Mouse (Mus musculus) liver, postnatal 0 days (tissue): Measurements from ENCODE around the gene Zkscan16. TPM values are rescaled to one million over a fixed set of nuclear protein-coding genes. Genes with fewer than 3 reads are reported as not detected.

Experiments
- ATAC-seq: fragments of 200-750 bp; cut with Nextera tagmentation; 2 replicates; pipeline ENCODE4 v1.8.0; 2017; ENCODE audit warnings: mild to moderate bottlenecking, moderate library complexity
- DNase-seq: peaks from one replicate; pipeline ENCODE4 v3.0.0-alpha.2; 2016
- H3K27ac ChIP-seq: fragments of 300-500 bp; sonication (generic); 2 replicates; pipeline ENCODE4 v1.5.1; 2014; ENCODE audit warnings: antibody characterized with exemption, moderate library complexity, mild to moderate bottlenecking, low read depth
- H3K27me3 ChIP-seq: fragments of 300-500 bp; sonication (generic); 2 replicates; pipeline ENCODE4 v1.6.1; 2014; ENCODE audit warnings: low read length, control low read depth, mixed read lengths; ENCODE audit not compliant: insufficient read depth
- H3K36me3 ChIP-seq: fragments of 300-500 bp; sonication (generic); replicated peaks from 2 replicates; pipeline ENCODE4 v1.6.1; 2014; ENCODE audit warnings: mild to moderate bottlenecking, control low read depth, low read length, moderate library complexity, mixed read lengths; ENCODE audit not compliant: insufficient read depth
- H3K4me1 ChIP-seq: fragments of 300-500 bp; sonication (generic); 2 replicates; pipeline ENCODE4 v1.6.1; 2014; ENCODE audit warnings: antibody characterized with exemption, mild to moderate bottlenecking, control low read depth; ENCODE audit not compliant: insufficient read depth
- H3K4me2 ChIP-seq: fragments of 300-500 bp; sonication (generic); 2 replicates; pipeline ENCODE4 v1.6.1; 2014; ENCODE audit warnings: low read depth, mild to moderate bottlenecking, low read length, moderate library complexity, mixed read lengths
- H3K4me3 ChIP-seq: fragments of 300-500 bp; sonication (generic); 2 replicates; pipeline ENCODE4 v1.5.1; 2014; ENCODE audit warnings: low read depth, low read length
- H3K9ac ChIP-seq: fragments of 300-500 bp; sonication (generic); replicated peaks from 2 replicates; pipeline ENCODE4 v1.6.1; 2014; ENCODE audit warnings: mild to moderate bottlenecking, moderate library complexity
- H3K9me3 ChIP-seq: fragments of 300-500 bp; sonication (generic); 2 replicates; pipeline ENCODE4 v1.6.1; 2016; ENCODE audit warnings: mild to moderate bottlenecking, control low read depth, low read length, mixed read lengths
- CTCF ChIP-seq: sonication (generic); IDR thresholded peaks from 2 replicates; pipeline ENCODE4 v1.5.1; 2016; ENCODE audit warnings: antibody characterized with exemption, low read depth
- EP300 ChIP-seq: IDR thresholded peaks from 2 replicates; pipeline ENCODE4 v1.6.1; 2016; ENCODE audit warnings: antibody characterized with exemption, low read depth, mild to moderate bottlenecking
- WGBS: fragments of 180-500 bp; shearing (Covaris S2); extraction: QIAGEN DNeasy Blood & Tissue Kit; methylation state at CpG from one replicate; pipeline ENCODE4 v1.1.7; 2014; ENCODE audit not compliant: insufficient replicate concordance; 5-methylcytosine and 5-hydroxymethylcytosine counted together
- polyA plus RNA-seq: library from polyadenylated mRNA; unstranded; fragments of >200 nt; fragmentation: Nextera tagmentation; extraction: Ambion mirVana; gene quantifications from 2 replicates; pipeline ENCODE4 v1.2.1, GENCODE M21; 2015

Gene Zkscan16
- polyA plus RNA-seq, 1 experiment from 2014 or later: 0.06 TPM

DNA sequence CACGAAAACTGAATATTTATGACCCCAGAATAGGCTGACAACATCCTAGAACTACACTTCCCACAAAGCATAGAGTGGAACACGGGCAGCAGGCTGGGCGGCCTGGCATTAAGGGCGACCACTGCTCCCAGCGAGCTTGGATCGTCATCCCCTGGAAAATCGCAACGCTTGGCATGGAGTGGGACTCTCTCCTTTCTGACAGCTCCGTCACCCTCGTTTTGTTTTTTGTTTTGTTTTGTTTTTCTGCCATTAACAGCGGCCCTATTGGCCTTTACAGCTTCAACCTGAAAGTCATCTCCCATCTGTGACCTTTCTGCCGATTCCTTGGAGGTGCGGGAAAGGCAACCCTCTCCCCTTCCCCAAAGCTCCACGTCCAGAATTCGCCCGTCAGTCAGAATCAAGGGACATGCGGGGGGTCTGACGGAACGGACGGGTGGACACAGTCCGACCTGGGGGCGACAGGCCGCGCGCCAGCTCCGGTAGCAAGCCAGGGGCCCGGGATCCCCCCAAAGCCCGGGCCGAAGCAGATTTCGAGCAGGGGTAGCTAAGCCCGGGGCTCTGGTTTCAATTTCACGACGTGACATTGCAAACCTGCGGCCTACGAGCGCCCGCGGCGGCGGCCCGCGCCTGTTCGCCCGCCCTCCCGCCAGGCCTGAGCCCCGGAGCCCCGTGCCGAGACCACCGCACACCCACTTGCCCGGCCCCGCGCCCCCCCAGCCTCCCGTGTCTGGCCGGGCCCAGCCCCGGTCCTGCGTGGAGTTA is 32.2 kb upstream of the Zkscan16 start:
- peak; percentile 58 for ATAC-seq
- H3K27me3 ChIP-seq: no peaks in the 10 kb centered on the region
- H3K4me2 ChIP-seq: peak overlapping the region; percentile 88
- H3K27ac ChIP-seq: peak overlapping the region; percentile 98
- no peaks in the 10 kb centered on the region for H3K36me3 ChIP-seq
- H3K9ac ChIP-seq: peak overlapping the region; percentile 89
- H3K4me1 ChIP-seq: peaks cover 18% of the 10 kb centered on the region
- DNase-seq: peak; percentile 70
- TF ChIP-seq CTCF (no peak), EP300 (no peak)
- H3K9me3 ChIP-seq: no peaks in the 10 kb centered on the region
- WGBS: 3% methylated on average over 54 of the region's 56 CpGs
- peak overlapping the region; percentile 83 for H3K4me3 ChIP-seq

DNA sequence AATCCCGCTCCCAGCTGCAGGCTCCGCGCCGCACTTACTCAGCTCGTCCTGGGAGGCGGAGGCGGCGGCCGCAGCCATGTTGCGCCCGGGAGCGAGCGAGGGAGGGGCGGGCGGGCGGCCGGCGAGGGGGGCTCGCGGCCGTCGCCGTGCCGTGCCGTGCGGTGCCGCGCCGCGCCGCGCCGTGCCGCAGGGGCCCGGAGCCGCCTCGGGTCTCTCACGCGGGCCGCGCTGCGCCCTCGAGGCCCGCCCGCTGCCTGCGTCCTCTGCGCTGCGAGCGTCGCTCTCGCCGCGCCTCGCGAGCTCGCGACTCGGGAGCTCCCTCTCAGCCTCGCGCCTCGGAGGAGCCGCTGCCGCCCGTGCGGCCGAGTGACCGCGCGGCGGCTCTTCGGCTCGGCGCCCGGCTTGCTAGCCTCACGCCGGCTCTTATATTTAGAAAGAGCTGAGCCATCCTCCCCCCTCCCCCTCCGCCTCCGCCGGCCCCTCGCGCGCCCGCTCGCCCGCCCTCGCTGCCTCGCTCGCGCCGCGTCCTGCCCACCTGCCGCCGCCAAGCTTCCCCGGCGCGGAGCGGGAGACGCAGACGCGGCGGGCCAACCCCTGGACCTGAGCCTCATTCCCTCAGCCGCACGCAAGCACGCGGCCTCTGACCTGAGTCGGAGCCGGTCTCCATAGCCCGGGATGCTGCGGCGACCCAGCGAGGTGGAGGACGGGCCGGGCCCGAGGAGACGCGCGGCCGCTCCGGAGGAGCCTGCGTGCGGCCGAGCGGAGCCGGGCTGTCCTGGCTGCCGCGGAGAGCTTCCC is 31.4 kb upstream of the Zkscan16 start:
- H3K36me3 ChIP-seq: no peaks in the 10 kb centered on the region
- no peaks in the 10 kb centered on the region for H3K27me3 ChIP-seq
- peak overlapping the region; percentile 98 for H3K27ac ChIP-seq
- TF ChIP-seq EP300 (no peak), CTCF (no peak)
- ATAC-seq: peak; percentile 72
- peak overlapping the region; percentile 83 for H3K4me3 ChIP-seq
- 4% methylated on average over 81 of the region's 126 CpGs for WGBS
- H3K9ac ChIP-seq: peak overlapping the region; percentile 89
- H3K9me3 ChIP-seq: no peaks in the 10 kb centered on the region
- peaks cover 18% of the 10 kb centered on the region for H3K4me1 ChIP-seq
- peak overlapping the region; percentile 88 for H3K4me2 ChIP-seq
- peak; percentile 78 for DNase-seq

DNA sequence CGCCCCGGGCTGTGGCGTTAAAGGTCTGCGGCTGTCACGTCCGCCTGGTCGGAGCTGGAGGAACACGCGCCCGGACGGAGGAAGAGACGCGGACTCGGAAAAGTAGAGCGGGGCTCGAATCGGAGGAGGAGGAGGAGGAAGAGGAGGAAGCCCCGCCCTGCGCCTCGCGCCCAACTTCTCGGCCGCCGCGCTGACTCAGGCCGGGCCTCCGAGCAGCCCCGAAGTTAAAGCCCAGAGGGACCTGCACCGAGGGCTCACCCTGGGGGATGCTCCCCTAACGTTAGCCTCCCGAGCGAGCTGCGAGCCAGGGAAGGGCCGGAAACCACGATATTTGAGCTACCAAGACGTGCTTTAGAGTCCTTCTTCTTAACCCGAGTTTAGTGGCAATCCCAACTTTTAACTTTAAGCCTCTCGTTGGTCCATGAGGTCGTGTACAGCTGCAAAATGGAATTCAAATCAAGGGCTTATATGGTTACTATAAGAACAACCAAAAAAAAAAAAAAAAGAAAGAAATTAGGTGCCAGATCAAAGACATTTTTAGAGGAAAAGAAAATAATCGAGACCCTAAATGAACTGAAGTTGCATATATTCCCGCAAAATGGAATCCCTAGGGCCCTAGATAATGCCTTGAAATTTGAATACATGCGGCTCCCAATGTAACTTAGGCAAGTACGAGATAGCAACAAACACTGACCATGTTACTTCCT is 30.6 kb upstream of the Zkscan16 start, which contains the start of gene Ecpas:
Ecpas (minus strand) TSS at position 121 of the 707 bp plus-strand sequence.
- peak; percentile 59 for ATAC-seq
- WGBS: 3% methylated on average over 43 of the region's 43 CpGs

DNA sequence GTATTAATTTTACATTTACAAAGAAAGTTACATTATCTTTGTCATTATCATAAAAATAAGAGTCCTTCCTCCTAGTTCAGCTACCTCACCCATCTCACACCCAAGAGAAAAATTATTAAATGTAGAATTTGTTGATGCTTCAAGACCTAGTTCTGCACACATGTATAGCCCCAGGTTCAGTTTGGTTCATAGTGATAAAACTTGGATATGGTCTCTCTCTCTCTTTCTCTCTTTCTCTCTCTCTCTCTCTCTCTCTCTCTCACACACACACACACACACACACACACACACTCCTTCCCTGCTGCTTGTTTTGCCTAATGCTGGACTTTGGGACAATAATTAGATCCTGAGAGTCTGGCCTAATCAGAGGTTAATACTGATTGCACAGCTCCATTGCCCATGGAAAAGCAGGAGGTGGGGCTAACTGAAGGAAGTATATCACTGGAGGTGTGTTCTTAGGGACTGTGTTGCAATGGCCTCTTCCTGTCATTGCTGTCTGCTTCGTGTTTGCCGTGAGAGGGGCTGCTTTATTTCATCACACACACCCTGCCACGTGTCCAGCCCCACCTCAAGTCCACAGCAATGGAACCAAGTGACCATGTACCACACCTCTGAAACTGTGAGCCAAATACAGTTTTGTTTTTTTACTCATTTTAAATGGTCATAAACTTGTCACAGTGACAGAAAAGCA is 29.9 kb upstream of the Zkscan16 start:
- 15% methylated on average over 3 of the region's 3 CpGs for WGBS
- H3K4me1 ChIP-seq: peaks cover 18% of the 10 kb centered on the region
- H3K27ac ChIP-seq: no peak overlapping the region; the same call in 1 of the 2 replicates
- H3K4me2 ChIP-seq: peak overlapping the region; percentile 88
- ATAC-seq: peak; percentile 55
- H3K9ac ChIP-seq: no peak overlapping the region; the same call in 1 of the 2 replicates
- H3K4me3 ChIP-seq: peak overlapping the region; percentile 83; the same call in 1 of the 2 replicates
- peak; percentile 39 for DNase-seq
- no peaks in the 10 kb centered on the region for H3K27me3 ChIP-seq
- no peak for TF ChIP-seq EP300
- no peak for TF ChIP-seq CTCF
- no peaks in the 10 kb centered on the region for H3K9me3 ChIP-seq
- no peaks in the 10 kb centered on the region for H3K36me3 ChIP-seq

More for the DNA sequence above, 30.6 kb upstream of the Zkscan16 start, which contains the start of gene Ecpas:
- peak within 1 kb of the TSS; percentile 98 for H3K27ac ChIP-seq
- TF ChIP-seq CTCF: no peak
- no peak for TF ChIP-seq EP300
- peaks cover 18% of the 10 kb centered on the region for H3K4me1 ChIP-seq
- peak within 1 kb of the TSS; percentile 88 for H3K4me2 ChIP-seq
- peak within 1 kb of the TSS; percentile 83 for H3K4me3 ChIP-seq
- peak within 1 kb of the TSS; percentile 89 for H3K9ac ChIP-seq
- H3K36me3 ChIP-seq: no peaks in the 10 kb centered on the region
- DNase-seq: peak; percentile 87
- H3K9me3 ChIP-seq: no peaks in the 10 kb centered on the region
- H3K27me3 ChIP-seq: no peaks in the 10 kb centered on the region

DNA sequence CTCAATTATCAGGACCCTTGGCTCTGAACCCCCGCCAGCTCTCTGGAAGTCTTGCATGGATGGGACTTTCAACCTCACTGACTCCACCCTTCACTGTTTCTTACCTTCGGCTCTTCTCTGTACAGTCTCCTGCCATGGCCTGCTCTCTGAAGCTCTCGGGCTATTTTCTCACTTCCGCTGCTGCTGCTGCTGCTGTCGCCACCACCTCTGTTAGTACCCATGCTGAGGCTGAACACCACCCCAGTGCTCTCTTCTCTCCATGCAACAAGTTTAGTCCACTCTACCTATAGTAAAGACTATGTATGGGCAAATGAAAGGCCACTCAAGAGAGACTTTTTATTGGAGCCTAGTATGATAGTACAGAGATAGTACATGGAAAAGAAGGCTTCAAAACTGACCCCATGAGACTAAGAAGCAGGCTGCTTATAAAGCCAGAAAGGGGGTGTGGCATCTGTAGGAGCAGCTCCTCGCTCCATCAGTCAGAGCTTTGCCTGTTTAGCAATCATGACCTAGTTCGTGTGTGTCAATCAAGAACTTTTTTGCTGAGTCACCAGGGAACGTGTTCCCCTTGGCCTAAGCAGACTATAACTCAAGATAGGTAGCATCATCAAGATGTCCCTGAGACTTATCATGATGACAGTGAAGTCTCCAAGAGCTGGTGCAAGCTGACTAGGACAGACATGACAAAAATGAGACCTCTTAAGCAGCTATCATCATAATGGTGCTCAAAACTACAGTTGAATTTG is 28.2 kb upstream of the Zkscan16 start:
- no peak overlapping the region for H3K4me2 ChIP-seq
- H3K4me3 ChIP-seq: no peak overlapping the region
- no peaks in the 10 kb centered on the region for H3K9me3 ChIP-seq
- H3K27me3 ChIP-seq: no peaks in the 10 kb centered on the region
- 64% methylated on average over 8 of the region's 8 CpGs for WGBS
- H3K36me3 ChIP-seq: no peaks in the 10 kb centered on the region
- peaks cover 10% of the 10 kb centered on the region for H3K4me1 ChIP-seq
- no peak overlapping the region for H3K9ac ChIP-seq
- DNase-seq (no peak), ATAC-seq (no peak)
- H3K27ac ChIP-seq: no peak overlapping the region
- no peak for TF ChIP-seq EP300
- no peak for TF ChIP-seq CTCF
